Mouse (Mus musculus): ENCODE results near the gene Icmt. TPM values are rescaled to one million over a fixed set of nuclear protein-coding genes. Genes with fewer than 3 reads are reported as not detected.

The Icmt gene
- 5.0 TPM for polyA plus RNA-seq (2017; shearing (Covaris generic))

DNA sequence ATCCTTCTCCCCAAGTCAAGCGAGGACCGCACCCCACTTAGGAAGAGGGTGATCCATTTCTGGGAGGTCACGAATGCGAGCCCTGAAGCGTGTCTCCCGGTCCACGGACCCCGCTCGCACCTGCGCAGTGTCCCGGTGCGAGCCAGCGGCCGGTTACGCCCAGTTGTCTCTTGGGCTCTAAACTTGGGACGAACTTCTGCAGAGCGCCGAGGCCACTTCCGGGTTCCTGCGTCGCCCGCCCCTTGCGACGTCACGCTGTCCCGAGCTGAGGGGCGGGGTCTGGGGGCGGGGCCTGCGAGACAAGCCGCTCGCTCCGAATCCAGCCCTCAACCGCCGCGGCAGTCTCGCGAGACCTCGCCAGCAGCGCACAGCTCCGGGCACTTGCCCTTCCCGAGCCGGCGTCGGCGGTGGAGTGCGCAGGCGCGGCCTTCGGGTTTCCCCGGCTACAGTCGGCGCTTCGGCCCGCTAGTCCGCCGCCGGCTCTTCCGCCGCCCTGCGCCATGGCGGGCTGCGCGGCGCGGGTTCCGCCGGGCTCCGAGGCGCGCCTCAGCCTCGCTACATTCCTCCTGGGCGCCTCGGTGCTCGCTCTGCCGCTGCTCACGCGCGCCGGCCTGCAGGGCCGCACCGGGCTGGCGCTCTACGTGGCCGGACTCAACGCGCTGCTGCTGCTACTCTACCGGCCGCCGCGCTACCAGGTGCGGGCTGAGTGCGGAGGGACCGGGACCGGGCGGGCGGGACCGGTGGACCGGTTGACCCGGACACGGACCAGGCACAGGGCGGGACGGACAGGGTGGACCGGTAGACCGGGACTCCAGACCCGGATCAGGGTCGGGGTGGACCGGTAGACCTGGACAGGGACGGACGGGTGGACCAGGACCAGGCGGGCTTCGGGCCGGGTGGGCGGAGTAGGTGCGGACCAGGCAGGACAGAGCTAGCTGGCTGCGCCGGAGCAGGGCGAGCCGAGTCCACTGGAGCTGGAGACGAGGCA lies at the start of gene Icmt:
Gene Icmt (plus strand): TSS at position 354 of the 988 bp plus-strand sequence.

DNA sequence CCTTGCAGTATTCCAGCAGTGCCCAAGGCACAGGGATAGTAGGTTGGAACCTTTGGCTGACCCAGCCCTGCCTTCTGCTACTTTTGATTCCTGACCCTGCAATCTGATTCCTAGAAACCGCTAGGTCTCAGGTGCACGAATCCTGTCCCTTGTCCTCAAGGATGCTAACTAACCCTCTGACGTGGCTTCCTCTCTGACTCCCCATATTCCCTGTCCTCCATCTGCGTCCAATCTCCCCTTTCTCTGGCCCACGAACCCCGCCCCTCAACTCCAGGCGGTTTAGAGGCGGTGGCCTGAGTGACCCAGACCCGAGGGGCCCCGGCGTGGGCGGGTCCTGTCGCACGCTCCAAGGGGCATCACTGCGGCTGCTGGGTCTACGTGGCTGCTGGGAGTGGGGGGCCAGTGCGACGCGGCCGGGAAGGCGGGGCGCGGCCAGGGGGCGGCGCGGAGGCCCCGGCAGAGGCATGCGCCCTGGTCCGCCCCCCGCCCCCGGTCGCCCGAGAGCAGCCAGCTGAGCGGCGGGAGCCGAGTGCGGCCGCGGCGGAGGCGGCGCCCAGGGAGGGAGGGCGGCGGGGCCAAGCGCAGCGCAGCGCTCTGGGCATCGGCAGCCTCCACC lies 23.3 kb upstream of the Icmt start, which contains the start of gene Gpr153:
Gene Gpr153 (plus strand): TSS at position 612 of the 616 bp plus-strand sequence.

DNA sequence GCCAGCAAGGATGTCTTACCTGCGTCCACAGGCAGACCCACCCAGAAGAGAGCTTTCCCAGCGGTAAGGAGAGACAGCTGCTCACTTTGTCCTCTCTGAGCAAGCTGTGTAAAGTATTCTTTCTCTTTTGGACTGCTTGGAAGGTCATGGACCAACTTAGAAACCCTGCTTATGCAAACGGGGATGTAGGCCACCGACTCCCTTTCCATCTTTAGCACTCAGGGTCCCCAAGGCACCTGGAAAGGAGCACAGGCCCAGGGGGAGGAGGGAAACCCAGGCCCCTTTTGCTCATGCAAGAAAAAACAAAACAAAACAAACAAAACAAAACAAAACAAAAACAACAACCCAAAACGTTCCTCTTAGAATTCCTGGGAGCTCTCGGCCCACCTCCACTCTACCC lies 5.5 kb upstream of the Icmt start, which contains the start of gene Hes3:
Gene Hes3 (minus strand): TSS at position 101 of the 400 bp plus-strand sequence.

DNA sequence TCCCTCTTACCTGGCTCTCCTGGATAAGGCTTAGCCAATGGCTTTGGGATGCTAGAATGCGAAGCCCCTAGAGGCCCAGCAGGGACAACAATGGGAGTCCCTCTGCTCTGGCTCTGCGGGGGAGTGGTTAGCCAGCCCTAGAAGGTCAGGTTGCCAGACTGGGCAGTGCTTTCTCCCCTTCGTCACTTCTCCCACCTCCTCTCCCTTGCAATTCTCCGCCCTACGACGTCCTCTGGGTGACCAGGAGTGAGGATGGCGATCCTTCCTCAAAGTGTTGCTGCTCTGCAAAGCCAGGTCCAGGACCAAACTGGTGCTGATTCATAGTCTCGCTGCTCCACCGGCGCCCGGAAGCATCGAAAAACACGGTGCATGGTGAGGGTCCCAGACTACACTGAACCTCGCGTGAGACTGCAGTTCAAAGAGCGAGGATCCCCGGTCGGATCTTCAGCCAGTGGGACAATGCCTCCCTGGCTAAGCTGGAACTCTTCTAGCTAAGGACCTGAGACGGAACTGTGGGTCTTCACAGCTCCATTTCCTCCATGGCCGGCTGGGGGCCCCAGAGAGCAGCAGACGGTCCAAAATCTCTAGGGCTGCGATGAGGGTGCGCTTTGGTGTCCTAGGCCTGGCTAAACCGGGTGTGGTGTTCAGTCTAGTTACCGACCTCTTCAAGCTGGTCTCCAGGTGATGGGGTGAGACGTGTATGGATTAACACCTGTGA lies 21.6 kb downstream of the Icmt start, which contains the start of gene Rnf207:
Gene Rnf207 (minus strand): TSS at position 477 of the 718 bp plus-strand sequence.

DNA sequence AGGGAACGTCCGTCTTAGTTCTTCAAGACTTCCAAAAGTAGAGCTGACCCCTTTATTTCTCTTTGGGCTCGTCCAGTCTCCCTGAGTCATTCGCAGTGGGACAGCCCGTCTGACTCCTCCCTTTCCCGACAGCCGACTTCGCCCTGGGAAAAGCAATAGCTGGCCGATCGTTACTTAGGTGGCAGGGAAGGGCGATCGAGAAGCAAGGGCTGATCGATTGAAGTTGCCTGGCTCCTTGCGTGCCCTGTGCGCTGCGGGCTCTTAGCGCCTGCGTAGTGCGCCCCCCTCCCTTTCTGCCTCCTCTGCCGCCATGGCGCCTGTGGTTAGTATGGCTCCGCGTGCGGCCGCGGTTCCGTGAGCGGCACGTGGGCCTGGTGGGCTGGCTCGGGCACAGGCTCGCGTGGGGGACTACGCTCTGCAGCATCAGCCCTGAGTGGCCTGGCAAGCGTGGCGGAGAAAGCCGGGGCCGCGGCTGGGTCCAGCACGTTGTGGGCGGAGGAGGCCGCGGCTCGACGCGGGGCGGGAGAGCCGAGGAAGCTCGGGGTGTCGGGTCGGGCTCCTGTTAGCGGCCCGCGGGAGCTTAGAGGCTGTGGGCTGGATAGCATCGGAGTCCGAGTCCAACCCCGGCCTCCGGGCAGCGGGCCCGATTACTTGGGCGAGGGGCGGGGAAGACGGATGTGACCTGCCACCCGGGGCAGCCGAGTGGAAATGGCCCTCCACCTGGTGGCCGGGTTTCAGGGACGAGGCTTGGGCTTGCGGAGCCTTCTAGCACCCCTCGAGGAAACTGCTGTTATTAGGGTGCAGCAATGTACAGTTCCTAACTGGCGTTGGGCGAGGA lies 28.8 kb downstream of the Icmt start, which contains the start of gene Rpl22:
Gene Rpl22 (plus strand): TSS at position 169 of the 838 bp plus-strand sequence.

GRCm38 (mm10) chr4:152338419-152339292 lies 41.6 kb downstream of the Icmt start, which contains the start of gene Chd5:
Chd5 (plus strand) TSS chr4:152338651.

Other genes starting within 250 kb of the Icmt start
- 4.3 TPM for gene Plekhg5, start 224.7 kb upstream of the Icmt start, polyA plus RNA-seq (2017; shearing (Covaris generic))
- gene Tnfrsf25, start 181.3 kb upstream of the Icmt start, polyA plus RNA-seq (2017; shearing (Covaris generic)), result 194 TPM
- gene Espn, start 144.9 kb upstream of the Icmt start, polyA plus RNA-seq (2017; shearing (Covaris generic)), result 17.0 TPM
- not detected for gene Hes2, start 138.4 kb upstream of the Icmt start, polyA plus RNA-seq (2017; shearing (Covaris generic))
- 149 TPM for gene Acot7, start 119.1 kb upstream of the Icmt start, polyA plus RNA-seq (2017; shearing (Covaris generic))
- not detected for gene Gpr153, start 23.0 kb upstream of the Icmt start, polyA plus RNA-seq (2017; shearing (Covaris generic))
- gene Hes3, start 5.6 kb upstream of the Icmt start, polyA plus RNA-seq (2017; shearing (Covaris generic)), result not detected
- gene Rnf207, start 21.8 kb downstream of the Icmt start, polyA plus RNA-seq (2017; shearing (Covaris generic)), result 0.59 TPM
- gene Rpl22, start 28.5 kb downstream of the Icmt start, polyA plus RNA-seq (2017; shearing (Covaris generic)), result 589 TPM
- gene Chd5, start 41.4 kb downstream of the Icmt start, polyA plus RNA-seq (2017; shearing (Covaris generic)), result 0.07 TPM
- 0.87 TPM for gene Nphp4, start 179.5 kb downstream of the Icmt start, polyA plus RNA-seq (2017; shearing (Covaris generic))
- gene Kcnab2, start 180.6 kb downstream of the Icmt start, polyA plus RNA-seq (2017; shearing (Covaris generic)), result 134 TPM